Mouse (Mus musculus) bone marrow, adult 2 months (tissue): ENCODE measurements around the gene Cyth1.

ENCODE experiments used
- CTCF ChIP-seq: fragments of 200-500 bp; IDR thresholded peaks from 2 replicates; pipeline ENCODE4 v1.5.1; 2011; ENCODE audit warnings: low read length, control low read depth; ENCODE audit not compliant: control insufficient read depth, insufficient read depth
- POLR2A ChIP-seq: fragments of 200-500 bp; IDR thresholded peaks from 2 replicates; pipeline ENCODE4 v1.6.1; 2011; ENCODE audit warnings: low read depth, mild to moderate bottlenecking, control low read depth, low read length, borderline replicate concordance; ENCODE audit not compliant: control insufficient read depth

DNA sequence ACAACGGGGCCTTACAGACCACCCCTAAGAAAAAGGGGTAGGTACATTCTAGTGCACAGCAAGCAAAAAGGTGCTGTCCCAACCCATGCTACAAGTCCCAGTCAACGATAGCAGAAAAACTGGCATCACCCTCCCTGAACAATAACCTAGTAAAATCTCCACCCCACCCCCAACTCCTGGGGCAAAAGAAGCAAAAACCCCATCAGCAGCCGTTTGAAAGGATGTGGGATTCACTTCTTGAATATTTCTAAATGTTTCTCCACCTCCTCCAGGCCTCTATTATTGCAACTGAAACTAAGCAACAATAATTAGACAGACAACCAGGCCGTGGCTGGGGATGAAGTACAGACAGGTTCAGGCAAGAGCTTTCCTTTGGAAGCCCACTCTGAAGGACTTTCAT lies 8.0 kb downstream of the Cyth1 start:
- no peak for TF ChIP-seq CTCF
- TF ChIP-seq POLR2A = no peak
